Mouse (Mus musculus) thymus, postnatal 14 days (tissue): ENCODE data around the gene Kndc1.
A peak's percentile ranks its signal among the peaks of the same experiment; 100 is the strongest.

Source experiments
- DNase-seq: peaks from one replicate; pipeline ENCODE4 v3.0.0; 2021

Kndc1 gene

GRCm38 (mm10) chr7:139905661-139906060 lies 11.2 kb downstream of the Kndc1 start:
- DNase-seq, result peak; percentile 44

- DNase-seq, result no peak
These were observed 13.7 kb downstream of the Kndc1 start for GRCm38 (mm10) chr7:139908176-139908575.

- DNase-seq, result no peak
These were observed 15.0 kb downstream of the Kndc1 start for GRCm38 (mm10) chr7:139909469-139909868.

GRCm38 (mm10) chr7:139910204-139910835 lies 15.8 kb downstream of the Kndc1 start:
- DNase-seq, result no peak

GRCm38 (mm10) chr7:139914141-139915047 lies 19.9 kb downstream of the Kndc1 start:
- no peak for DNase-seq

GRCm38 (mm10) chr7:139915646-139916257 lies 21.3 kb downstream of the Kndc1 start:
- no peak for DNase-seq

- DNase-seq, result no peak
These were observed 21.8 kb downstream of the Kndc1 start for GRCm38 (mm10) chr7:139916345-139916744.

GRCm38 (mm10) chr7:139918262-139918661 lies 23.8 kb downstream of the Kndc1 start:
- no peak for DNase-seq

- peak; percentile 61 for DNase-seq
These were observed 36.2 kb downstream of the Kndc1 start for GRCm38 (mm10) chr7:139930732-139931131.

GRCm38 (mm10) chr7:139936705-139937104 lies 42.2 kb downstream of the Kndc1 start:
- no peak for DNase-seq

- DNase-seq, result no peak
These were observed 42.6 kb downstream of the Kndc1 start for GRCm38 (mm10) chr7:139937138-139937537.

- DNase-seq, result no peak
These were observed 43.3 kb downstream of the Kndc1 start for GRCm38 (mm10) chr7:139937810-139938209.

- no peak for DNase-seq
These were observed 46.1 kb downstream of the Kndc1 start for GRCm38 (mm10) chr7:139940476-139941209.

GRCm38 (mm10) chr7:139943674-139944281 lies 49.3 kb downstream of the Kndc1 start, which contains the start of gene Utf1:
Utf1 (plus strand) TSS chr7:139943789.
- DNase-seq, result peak; percentile 27

GRCm38 (mm10) chr7:139944291-139945240 lies 50.1 kb downstream of the Kndc1 start:
- peak; percentile 6 for DNase-seq

GRCm38 (mm10) chr7:139945516-139945915 lies 51.0 kb downstream of the Kndc1 start:
- no peak for DNase-seq

GRCm38 (mm10) chr7:139946032-139946431 lies 51.5 kb downstream of the Kndc1 start:
- no peak for DNase-seq

GRCm38 (mm10) chr7:139949893-139950282 lies 55.4 kb downstream of the Kndc1 start:
- DNase-seq, result peak; percentile 39

- peak; percentile 42 for DNase-seq
These were observed 55.9 kb downstream of the Kndc1 start for GRCm38 (mm10) chr7:139950283-139950971.

- DNase-seq, result peak; percentile 10
These were observed 56.6 kb downstream of the Kndc1 start for GRCm38 (mm10) chr7:139951079-139951478.
